Mouse (Mus musculus) lung, adult 2 months (tissue): ENCODE results near the gene Slc39a10. TPM values are rescaled to one million over a fixed set of nuclear protein-coding genes. Genes with fewer than 3 reads are reported as not detected.

Experiments
- DNase-seq: peaks from one replicate; pipeline ENCODE4 v3.0.0; 2022
- H3K4me1 ChIP-seq: fragments of 200-500 bp; 2 replicates; pipeline ENCODE4 v1.6.1; 2011; ENCODE audit warnings: low read length; ENCODE audit not compliant: control insufficient read depth, insufficient read depth
- H3K4me3 ChIP-seq: fragments of 200-500 bp; replicated peaks from 2 replicates; pipeline ENCODE3; 2011; ENCODE audit warnings: low read depth, mild to moderate bottlenecking, control low read depth, low read length; ENCODE audit errors: extremely low read depth
- CTCF ChIP-seq: fragments of 200-500 bp; IDR thresholded peaks from 2 replicates; pipeline ENCODE4 v1.5.1; 2011; ENCODE audit warnings: mild to moderate bottlenecking, low read length, control low read depth; ENCODE audit not compliant: insufficient read depth
- POLR2A ChIP-seq: fragments of 200-500 bp; IDR thresholded peaks from 2 replicates; pipeline ENCODE4 v1.6.1; 2011; ENCODE audit warnings: low read depth, mild to moderate bottlenecking, control low read depth, low read length, borderline replicate concordance; ENCODE audit errors: extremely low read depth
- WGBS: fragments of 180-500 bp; shearing (Covaris S2); methylation state at CpG from one replicate; pipeline ENCODE4 v1.1.7; 2018; 5-methylcytosine and 5-hydroxymethylcytosine counted together
- polyA plus RNA-seq: library from polyadenylated mRNA; depleted of rRNA; stranded (reverse); fragments of >200 nt; gene quantifications from 2 replicates; pipeline ENCODE4 v1.2.3, GENCODE M21; 2012

Gene Slc39a10
- polyA plus RNA-seq, 1 experiment = 8.1 TPM

DNA sequence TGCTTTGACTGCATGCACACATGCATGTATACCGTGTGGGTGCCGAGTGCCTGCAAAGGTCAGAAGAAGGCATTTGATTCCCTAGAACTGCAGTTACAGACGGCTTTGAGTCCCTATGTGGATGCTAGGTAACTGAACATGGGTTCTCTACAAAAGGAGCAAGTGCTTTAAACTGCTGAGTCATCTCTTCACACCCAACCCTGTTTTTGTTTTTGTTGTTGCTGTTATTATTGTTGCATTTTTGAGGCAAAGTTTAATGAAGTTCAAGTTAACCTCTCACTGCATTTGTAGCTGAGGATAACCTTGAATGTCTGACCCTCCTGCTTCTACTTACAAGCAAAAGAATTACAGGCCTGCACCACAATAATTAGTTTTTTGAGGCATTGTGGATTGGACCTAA lies 17.5 kb upstream of the Slc39a10 start:
- no peak overlapping the region for H3K4me3 ChIP-seq
- TF ChIP-seq POLR2A = no peak
- TF ChIP-seq CTCF = no peak
- 91% methylated on average over 3 of the region's 3 CpGs for WGBS
- DNase-seq = no peak
- no peaks in the 10 kb centered on the region for H3K4me1 ChIP-seq

DNA sequence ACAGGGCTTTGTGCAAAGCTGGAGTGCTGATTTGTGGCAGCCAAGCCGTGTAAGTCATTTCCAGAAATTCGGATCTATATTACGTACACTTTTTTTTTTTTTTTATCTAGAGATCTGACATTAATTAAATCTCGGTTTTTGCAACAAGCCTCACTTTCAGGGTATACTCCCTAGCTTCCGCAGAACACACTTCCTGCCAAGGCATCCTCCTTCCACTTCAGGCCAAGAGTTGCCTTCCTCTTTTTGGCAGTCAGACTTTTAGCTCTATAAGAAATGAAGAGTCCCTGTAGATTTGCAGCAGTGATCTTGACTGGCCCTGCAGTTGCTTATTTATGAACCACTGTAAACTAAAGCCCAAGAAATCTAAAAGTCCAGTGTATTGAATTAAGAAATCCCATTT lies 13.1 kb upstream of the Slc39a10 start:
- TF ChIP-seq POLR2A = no peak
- no peak for TF ChIP-seq CTCF
- DNase-seq = no peak
- Histone ChIP-seq H3K4me3 (no peak overlapping the region), H3K4me1 (no peaks in the 10 kb centered on the region)
- 62% methylated on average over 5 of the region's 5 CpGs for WGBS

DNA sequence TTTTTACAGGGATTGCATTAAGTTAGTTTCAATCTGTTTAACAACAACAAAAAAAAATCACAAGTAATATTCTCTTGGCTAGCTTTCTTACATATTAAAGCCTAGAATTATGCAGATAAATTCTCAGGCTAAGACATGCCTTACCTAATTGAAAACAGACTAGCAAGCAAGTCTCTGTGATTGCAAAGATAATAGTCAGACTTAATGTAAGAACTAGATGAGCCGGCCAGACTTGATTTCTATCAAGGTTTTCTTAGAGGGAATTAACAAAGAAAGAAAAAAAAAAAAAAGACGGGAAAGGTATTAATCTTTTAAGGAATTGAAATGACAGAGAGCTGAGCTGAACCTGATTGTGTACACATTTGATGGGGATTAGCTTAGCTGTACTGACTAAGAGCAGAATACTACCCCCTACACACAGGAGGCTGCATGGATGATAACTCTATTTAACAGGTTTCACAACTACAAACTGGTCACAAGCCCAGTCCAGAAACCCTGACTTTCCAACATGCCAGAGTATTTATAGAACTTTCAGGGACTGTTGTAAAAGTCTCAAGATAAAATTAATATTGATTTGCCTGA lies 9.5 kb upstream of the Slc39a10 start:
- WGBS = 55% methylated on average over 2 of the region's 2 CpGs
- H3K4me1 ChIP-seq = no peaks in the 10 kb centered on the region
- no peak for TF ChIP-seq POLR2A
- TF ChIP-seq CTCF = no peak
- no peak overlapping the region for H3K4me3 ChIP-seq
- no peak for DNase-seq

DNA sequence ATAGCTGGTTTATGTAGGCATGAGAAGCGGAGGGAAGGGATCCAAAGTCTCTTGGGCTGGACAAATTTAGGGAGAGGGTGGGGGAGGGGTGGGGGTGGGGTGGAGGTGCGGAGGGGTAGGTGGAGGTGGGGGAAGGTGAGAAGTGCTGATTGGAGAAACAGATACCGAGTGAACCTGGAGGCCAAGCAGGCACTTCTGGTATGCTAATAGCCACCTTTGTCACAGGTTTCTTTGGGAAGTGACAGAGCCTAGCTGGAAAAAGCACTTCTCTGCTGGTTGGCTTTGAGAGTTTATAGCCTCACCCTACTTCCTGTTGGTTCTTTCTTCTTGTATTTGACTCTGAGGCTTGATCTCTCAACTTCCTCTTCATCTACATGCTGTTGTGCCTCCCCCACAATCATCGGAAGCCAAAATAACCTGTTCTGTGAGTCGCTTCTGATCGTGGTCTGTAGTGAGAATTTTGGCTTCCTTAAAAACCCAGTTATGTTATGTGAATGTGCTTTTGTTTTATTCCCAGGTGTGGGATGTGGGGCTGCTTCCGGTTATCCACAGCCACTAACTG lies 1.7 kb upstream of the Slc39a10 start:
- DNase-seq = no peak
- H3K4me3 ChIP-seq = no peak overlapping the region
- WGBS = 19% methylated on average over 7 of the region's 7 CpGs
- no peaks in the 10 kb centered on the region for H3K4me1 ChIP-seq
- no peak for TF ChIP-seq CTCF
- no peak for TF ChIP-seq POLR2A

DNA sequence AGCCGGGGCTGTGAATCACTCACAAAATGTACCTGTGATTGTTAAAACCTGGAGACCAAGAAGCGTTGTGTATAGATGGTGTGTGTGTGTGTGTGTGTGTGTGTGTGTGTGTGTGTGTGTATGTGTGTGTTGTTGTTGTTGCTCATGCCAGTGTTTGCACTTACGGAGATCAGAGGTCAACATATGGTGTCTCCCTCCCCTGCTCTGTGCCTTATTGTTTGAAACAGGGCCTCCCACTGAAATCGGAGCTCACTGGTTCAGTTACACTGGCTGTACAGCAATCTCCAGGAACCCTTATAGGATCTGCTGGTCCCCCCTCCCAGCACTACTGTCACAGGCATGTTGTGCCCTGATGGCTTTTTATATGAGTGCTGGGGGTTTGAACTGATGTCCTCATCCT lies 3.9 kb downstream of the Slc39a10 start:
- H3K4me1 ChIP-seq = no peaks in the 10 kb centered on the region
- TF ChIP-seq CTCF (no peak), POLR2A (no peak)
- no peak for DNase-seq
- H3K4me3 ChIP-seq = no peak overlapping the region
- WGBS = 28% methylated on average over 4 of the region's 4 CpGs

DNA sequence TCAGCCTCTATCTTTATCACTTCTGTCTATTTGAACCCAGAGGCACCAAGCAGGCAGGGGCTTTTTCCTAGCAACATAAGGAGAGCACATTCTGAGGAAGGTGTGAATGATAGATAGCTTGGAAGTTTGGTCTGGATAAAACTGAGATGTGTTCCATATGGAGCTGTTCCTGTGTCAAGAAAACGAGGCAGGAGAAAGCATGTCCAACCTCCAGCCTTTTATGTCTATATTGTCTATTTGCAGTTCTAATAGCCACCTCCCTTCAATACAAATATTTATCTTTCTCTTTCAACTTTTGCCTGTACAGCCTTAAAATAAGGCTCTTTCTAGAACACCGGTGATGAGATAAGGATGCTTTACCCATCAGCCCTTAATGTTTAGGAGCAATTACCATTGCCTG lies 4.3 kb downstream of the Slc39a10 start:
- TF ChIP-seq CTCF (no peak), POLR2A (no peak)
- 19% methylated on average over 2 of the region's 2 CpGs for WGBS
- no peak overlapping the region for H3K4me3 ChIP-seq

DNA sequence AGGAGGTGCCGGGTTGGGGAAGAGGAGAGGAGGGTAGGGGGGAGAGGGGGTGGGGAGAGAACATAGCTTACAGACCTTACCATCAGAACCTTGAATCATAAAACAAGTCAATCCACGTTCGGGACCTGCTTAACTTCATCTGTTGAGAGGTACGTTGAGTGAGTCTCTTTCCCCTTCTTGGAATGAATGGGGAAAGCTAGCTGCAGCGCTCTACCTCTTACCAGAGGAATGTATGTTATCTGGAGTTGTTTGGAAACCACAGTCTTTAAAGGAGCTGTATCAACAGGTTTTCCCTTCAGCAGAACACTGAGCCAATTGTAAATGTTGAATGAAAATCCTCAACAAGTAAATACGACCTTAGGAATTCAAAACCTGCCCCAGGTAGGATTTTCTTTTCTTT lies 4.7 kb downstream of the Slc39a10 start:
- TF ChIP-seq CTCF (no peak), POLR2A (no peak)
- H3K4me1 ChIP-seq = no peaks in the 10 kb centered on the region

More for the DNA sequence above, 4.3 kb downstream of the Slc39a10 start:
- no peaks in the 10 kb centered on the region for H3K4me1 ChIP-seq
- DNase-seq = no peak

DNA sequence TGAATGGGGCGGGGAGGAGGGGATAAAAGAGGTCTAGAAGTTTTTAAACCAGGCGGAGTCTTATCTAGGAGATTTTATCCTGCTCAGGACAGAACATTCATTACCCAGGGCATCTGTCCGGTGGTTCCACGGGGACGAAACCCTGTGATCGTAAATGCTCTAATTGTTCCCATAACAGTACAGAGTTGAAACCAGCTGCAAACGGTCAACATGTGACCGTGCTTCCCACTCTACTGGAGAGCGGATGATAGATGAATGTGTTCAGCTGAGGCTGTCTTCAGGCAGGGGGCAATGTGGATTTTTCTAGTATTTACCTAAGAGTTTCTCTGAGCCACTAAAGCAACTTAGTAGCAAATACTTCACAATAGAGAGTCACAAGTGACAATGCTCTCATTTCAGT lies 6.6 kb downstream of the Slc39a10 start:
- Histone ChIP-seq H3K4me1 (no peaks in the 10 kb centered on the region), H3K4me3 (no peak overlapping the region)
- TF ChIP-seq POLR2A (no peak), CTCF (no peak)
- DNase-seq = no peak
- 37% methylated on average over 9 of the region's 9 CpGs for WGBS

More for the DNA sequence above, 4.7 kb downstream of the Slc39a10 start:
- WGBS = 24% methylated on average over 6 of the region's 6 CpGs
- DNase-seq = no peak
- no peak overlapping the region for H3K4me3 ChIP-seq

DNA sequence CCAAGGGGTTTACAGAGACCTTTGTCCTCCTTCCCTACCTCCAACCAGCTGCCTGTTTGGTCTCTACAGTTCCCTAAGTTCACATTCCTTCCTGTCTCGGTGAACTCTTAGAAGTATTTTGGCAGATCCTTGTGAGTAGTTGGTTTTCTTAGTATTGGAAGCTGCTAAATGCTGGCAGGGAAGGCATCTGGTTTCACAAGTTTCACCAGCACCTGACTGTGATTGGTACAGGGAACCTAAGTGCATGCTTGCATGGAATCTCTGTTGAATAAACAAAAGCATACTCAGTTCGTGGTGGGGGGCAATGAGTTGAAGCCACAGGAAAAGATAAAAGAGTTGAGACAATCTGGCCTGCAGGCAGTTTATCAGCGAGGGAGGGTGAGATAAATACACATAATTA lies 7.4 kb downstream of the Slc39a10 start:
- TF ChIP-seq POLR2A = no peak
- TF ChIP-seq CTCF = no peak
- no peak for DNase-seq
- H3K4me3 ChIP-seq = no peak overlapping the region
- 16% methylated on average over 3 of the region's 3 CpGs for WGBS
- H3K4me1 ChIP-seq = no peaks in the 10 kb centered on the region

DNA sequence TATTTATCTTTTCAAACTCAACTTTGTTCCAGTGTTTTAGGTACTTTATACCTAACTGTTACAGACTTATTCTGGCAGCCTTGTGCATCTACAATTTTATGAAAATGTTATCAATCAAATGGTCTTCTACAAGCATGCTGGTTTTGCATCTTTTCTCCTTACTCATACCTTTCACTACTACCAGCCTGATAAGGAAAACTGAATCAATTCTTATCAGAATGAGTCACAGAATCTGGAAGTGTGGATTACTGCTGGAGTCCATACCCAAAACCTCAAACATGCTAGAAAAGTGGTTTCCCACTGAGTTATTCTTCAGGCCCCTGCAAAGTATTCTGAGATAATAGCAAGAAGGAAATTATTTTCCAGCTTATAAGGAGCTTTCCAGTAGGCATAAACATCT lies 12.7 kb downstream of the Slc39a10 start:
- no peaks in the 10 kb centered on the region for H3K4me1 ChIP-seq
- no peak for TF ChIP-seq CTCF
- no peak for TF ChIP-seq POLR2A
- DNase-seq = no peak
- no peak overlapping the region for H3K4me3 ChIP-seq

DNA sequence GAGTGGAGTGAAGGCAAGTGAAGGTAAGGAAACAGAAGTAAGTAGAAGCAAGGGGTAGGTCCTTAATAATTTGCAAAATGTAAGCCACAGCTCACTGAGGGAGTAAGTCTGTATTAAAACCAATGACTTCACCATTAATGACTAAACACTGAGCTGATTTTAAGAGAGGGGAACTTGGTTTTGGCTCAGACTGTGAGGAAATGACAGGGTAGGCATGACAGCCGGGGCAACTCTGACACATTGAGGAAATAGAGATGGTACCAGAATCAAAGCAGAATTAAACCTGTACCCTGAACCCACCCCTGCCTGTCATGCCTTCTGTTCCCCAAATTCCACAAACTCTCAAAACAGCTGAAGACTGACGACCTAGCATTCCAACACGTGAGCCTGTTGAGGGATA lies 18.9 kb downstream of the Slc39a10 start:
- no peak for TF ChIP-seq POLR2A
- no peak for TF ChIP-seq CTCF
- H3K4me1 ChIP-seq = no peaks in the 10 kb centered on the region
- DNase-seq = no peak
- H3K4me3 ChIP-seq = no peak overlapping the region
- 43% methylated on average over 3 of the region's 3 CpGs for WGBS
